Mouse (Mus musculus) inflammation-experienced regulatory T-cells, adult 6 months (primary cell): ENCODE results near the gene Slitrk4. TPM values are rescaled to one million over a fixed set of nuclear protein-coding genes. Genes with fewer than 3 reads are reported as not detected.

Experiments
- ATAC-seq: one replicate; pipeline ENCODE4 v1.8.0; 2017
- polyA plus RNA-seq, 3 experiments: library from polyadenylated mRNA; unstranded; fragments of 100-300 nt; shearing (Covaris generic); gene quantifications; one replicate each; pipeline ENCODE4 v1.2.1; 2017

Gene Slitrk4
- polyA plus RNA-seq, result not detected

DNA sequence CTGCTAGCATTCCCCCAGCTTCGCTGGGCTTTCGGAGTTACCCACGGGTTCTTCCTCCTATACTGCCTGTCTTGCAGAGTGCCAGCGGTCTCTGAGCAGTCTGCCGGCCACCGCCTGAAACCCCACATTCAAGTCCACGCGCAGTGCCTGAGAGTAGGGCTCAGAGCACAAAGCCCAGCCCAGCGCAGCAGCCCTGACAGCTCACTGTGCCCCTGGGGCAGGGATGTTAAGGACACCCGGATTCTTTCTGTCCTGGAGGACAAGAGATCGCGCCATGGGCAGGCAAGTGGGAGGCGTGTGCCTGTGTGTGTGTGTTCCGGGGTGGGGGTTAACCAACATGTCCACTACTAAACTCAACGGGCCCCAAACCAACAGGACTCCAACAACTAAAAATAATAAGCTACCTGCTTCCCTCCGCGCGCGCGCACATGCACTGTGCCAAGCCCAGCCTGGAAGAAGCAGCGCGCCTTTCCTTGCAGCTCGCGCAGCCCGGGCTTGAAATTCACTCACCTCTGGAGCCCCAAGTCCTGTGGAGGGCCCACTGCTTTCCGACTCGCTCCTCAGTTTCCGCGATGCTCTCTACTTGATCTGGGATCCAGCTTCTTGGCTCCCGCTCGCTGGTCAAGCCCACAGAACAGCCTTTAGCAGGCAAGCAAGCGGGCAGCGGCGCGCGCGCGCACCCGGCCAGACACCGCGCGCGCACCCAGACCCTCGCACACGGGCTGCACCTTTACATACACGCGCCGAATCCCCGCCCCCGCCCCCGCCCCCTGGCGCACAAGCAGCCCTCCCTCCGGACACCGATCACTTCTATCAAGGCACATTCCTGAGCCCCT lies at the start of gene Slitrk4:
TSS of gene Slitrk4 (minus strand) at position 707 of the 836 bp plus-strand sequence.
- no peak for ATAC-seq

DNA sequence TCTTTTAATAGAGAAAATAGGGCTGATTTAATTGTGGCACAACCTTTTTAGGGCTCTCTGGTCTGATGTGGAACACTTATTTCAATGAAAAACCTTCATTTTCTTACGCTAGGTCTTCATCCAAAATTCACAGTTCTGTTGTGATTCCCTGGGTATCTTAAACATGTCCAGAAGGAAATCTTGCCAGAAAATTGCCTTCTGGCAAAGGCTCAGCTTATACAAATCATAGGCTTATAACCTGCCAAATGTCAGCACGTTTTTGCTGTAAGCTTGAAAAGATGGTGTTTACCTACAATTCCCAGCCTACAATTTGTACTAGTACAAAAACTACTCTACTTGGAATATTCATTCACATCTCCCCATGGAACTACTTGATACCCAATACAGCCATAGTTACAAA lies 42.7 kb upstream of the Slitrk4 start:
- ATAC-seq, result no peak

DNA sequence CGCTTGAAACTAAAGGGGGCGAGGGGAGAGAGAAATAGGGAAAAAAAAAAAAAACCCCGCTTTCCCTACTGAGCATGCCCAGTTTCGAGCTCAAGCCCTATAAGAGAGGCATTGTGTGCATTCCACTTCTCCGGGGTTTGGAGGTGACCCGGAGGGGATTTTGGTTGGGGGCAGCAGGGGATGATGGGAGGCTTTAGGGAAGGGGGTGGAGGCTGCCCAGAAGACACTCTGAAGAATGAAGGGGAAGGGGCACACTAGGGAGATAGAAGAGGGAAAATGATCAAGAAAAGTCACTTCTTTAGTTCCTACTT lies 1.1 kb upstream of the Slitrk4 start:
- no peak for ATAC-seq

DNA sequence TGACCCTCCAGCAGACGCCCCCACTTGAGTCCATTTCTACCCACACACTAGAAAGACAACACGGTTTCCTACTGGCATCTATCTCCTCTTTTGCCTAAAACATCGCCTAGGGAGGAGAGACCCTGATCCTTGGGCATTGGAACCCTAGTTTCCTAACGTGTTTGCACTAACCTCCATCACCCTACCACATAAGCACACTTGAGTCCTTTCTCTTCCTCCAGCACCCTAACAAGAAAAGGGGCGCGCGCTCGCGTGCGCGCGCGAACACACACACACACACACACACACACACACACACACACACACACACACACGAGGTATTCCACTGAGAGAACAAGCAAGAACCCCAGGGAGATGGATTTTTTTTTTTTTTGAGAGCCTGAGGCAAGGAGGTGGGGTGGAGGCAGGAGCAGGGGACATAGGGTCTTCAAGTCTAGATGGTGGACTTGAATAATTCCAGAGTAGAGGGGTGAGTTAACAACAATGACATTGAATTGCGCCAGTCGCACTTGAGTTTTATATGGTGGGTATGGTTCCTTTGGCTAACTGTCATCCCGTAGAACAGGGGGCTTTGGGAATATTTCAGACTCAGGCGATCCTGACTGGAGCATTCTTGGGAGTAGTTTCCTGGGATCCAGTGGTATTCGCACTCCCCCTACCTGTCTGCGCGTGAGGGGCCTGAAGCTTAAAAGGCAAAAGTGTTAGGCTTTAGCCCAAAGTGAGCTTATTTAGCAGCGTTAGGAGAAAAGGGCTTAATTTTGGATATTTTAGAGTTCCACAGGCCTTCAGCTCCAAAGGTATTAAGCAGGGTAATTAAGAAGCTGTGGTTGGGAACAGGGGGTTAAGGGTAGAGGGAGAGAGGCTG lies 562 bp upstream of the Slitrk4 start:
- ATAC-seq, result no peak

DNA sequence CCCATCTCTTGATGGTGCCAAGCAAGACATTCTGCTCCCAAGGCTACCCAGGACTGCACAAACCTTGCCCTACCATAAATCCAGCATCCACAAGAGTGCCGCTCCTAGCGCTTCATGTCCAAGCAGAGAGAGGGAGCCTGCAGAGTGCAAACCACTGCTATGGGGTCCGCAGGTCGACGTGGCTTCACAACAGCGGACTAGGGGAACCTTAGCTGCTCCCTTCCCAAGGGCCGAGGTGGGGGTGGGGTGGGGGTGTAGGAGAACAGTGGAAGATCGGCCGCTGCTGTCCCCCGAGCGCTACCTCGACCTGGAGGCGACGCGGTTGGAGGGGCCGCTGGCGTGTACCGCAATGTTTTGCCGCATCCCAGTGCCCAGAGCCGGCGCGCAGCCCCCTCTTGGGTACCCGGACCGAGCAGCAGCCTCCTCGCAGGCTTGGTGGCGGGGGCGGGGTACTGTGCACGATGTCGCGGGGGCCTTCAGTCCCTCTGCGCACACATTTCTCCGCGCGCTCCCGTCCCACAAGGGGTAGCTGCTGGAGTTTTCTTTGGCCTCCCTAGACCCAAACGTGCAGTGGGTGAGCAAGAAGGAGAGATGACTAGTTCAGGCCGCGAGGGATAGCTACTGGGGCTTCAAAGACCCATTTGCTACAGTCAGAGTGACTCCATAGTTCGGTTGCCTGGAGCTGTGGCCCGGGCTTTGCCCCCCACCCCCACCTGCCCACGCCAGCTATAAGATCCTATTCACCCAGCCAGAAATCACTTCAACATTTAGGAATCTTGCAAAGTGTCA lies 1.1 kb downstream of the Slitrk4 start:
- no peak for ATAC-seq

DNA sequence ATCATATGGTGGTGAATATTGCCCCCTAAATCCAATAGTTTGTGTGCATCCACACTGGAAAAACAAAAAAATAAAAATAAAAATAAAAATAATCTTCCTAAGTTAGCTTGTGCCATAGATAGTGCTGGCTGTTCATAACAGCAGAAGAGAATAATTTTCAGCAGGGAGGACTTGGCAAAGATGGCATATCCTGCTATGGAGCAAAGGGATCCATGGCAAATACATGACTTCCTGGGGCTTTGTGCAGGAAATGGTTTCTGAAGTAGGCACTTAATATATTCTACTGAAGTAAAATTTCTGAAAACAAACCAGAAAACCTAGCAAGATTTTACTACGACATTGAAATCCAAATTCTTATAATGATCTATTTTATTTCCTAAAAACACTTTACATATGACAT lies 13.3 kb downstream of the Slitrk4 start:
- no peak for ATAC-seq

Other genes with a start within 250 kb of the Slitrk4 start
- not detected for gene Gm6760, start 124.8 kb downstream of the Slitrk4 start, polyA plus RNA-seq
- not detected for gene 3830417A13Rik, start 103.4 kb downstream of the Slitrk4 start, polyA plus RNA-seq